Mouse (Mus musculus) stomach, postnatal 0 days (tissue): ENCODE data around the gene Ccdc173.

Experiments
- CTCF ChIP-seq: IDR thresholded peaks from 2 replicates; pipeline ENCODE4 v1.5.1; 2016; ENCODE audit warnings: antibody characterized with exemption, low read depth, mild to moderate bottlenecking, moderate library complexity
- EP300 ChIP-seq: optimal IDR thresholded peaks from 2 replicates; pipeline ENCODE3; 2016; ENCODE audit warnings: antibody characterized with exemption

GRCm38 (mm10) chr2:69722273-69722649 lies 67.1 kb downstream of the Ccdc173 start, which contains the start of gene Ppig:
- no peak for TF ChIP-seq CTCF
- no peak for TF ChIP-seq EP300
